Mouse (Mus musculus) intestine, embryonic 14.5 days (tissue): ENCODE data around the gene Map1s. TPM values are rescaled to one million over a fixed set of nuclear protein-coding genes. Genes with fewer than 3 reads are reported as not detected.

Source experiments
- ATAC-seq: fragments of 200-750 bp; cut with Nextera tagmentation; replicated peaks from 2 replicates; pipeline ENCODE4 v1.8.0; 2017; ENCODE audit warnings: low read depth, moderate number of reproducible peaks, moderate TSS enrichment, moderate library complexity; ENCODE audit not compliant: low FRiP score, low TSS enrichment
- DNase-seq: peaks from one replicate; pipeline ENCODE4 v3.0.0-alpha.2; 2018; ENCODE audit warnings: low spot score
- H3K27ac ChIP-seq: fragments of 300-500 bp; sonication (generic); 2 replicates; pipeline ENCODE4 v1.5.1; 2014; ENCODE audit warnings: low read depth, mild to moderate bottlenecking, control low read depth
- H3K27me3 ChIP-seq: fragments of 300-500 bp; sonication (generic); replicated peaks from 2 replicates; pipeline ENCODE4 v1.6.1; 2014; ENCODE audit warnings: low read length, control low read depth; ENCODE audit not compliant: control insufficient read depth, insufficient read depth
- H3K36me3 ChIP-seq: fragments of 300-500 bp; sonication (generic); 2 replicates; pipeline ENCODE4 v1.6.1; 2014; ENCODE audit warnings: low read length, control low read depth; ENCODE audit not compliant: control insufficient read depth, insufficient read depth
- H3K4me1 ChIP-seq: fragments of 300-500 bp; sonication (generic); replicated peaks from 2 replicates; pipeline ENCODE4 v1.6.1; 2014; ENCODE audit warnings: low read length, control low read depth, mixed read lengths; ENCODE audit not compliant: control insufficient read depth, insufficient read depth
- H3K4me2 ChIP-seq: fragments of 300-500 bp; sonication (generic); 2 replicates; pipeline ENCODE4 v1.6.1; 2014; ENCODE audit warnings: low read length
- H3K4me3 ChIP-seq: fragments of 300-500 bp; sonication (generic); 2 replicates; pipeline ENCODE4 v1.5.1; 2014; ENCODE audit warnings: low read depth, low read length, control low read depth, mixed read lengths
- H3K9ac ChIP-seq: fragments of 300-500 bp; sonication (generic); 2 replicates; pipeline ENCODE4 v1.6.1; 2014; ENCODE audit warnings: mild to moderate bottlenecking, low read length
- H3K9me3 ChIP-seq: fragments of 300-500 bp; sonication (generic); 2 replicates; pipeline ENCODE4 v1.6.1; 2016; ENCODE audit warnings: low read length, control low read depth; ENCODE audit not compliant: control insufficient read depth
- WGBS: fragments of 180-500 bp; shearing (Covaris S2); extraction: QIAGEN DNeasy Blood & Tissue Kit; methylation state at CpG from one replicate; pipeline ENCODE4 v1.1.7; 2014; 5-methylcytosine and 5-hydroxymethylcytosine counted together
- polyA plus RNA-seq: library from polyadenylated mRNA; unstranded; fragments of >200 nt; fragmentation: Nextera tagmentation; extraction: Ambion mirVana; gene quantifications from 2 replicates; pipeline ENCODE4 v1.2.1, GENCODE M21; 2014

Map1s gene
- polyA plus RNA-seq, 1 experiment from 2014 or later, result 44.7 TPM

DNA sequence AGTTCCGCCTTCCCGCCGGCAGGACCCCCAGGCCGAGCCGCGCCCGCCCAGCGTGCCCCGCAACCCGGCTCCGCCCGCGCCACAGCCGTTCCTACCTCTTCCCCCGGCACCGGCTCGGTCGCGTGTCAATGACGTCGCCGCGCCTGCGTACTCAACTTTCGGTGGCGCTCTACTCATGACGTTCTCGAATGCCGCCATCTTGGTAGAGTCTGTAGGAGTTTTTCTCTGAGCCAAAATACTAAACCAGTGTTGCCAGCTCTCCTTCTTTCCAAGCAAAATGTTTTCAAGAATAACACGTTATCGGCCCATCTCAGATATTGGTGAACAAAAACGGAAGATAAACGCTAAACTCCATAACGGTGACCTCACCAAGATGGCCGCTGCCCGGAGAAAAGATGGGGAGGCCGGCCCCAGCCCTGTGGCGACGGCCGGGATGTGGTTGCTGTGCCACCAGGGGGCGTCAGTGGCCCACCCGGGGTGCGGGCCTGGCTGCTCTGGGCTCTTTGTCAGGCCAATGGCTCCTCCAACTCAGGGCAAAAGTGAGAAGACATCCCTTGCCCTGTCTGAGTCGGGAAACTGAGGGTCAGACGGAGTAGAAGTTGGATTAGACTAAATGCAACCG lies 32.3 kb upstream of the Map1s start, which contains the start of gene Ccdc124:
TSS of gene Ccdc124 (minus strand) at position 572 of the 622 bp plus-strand sequence.
- Histone ChIP-seq H3K27me3 (no peaks in the 10 kb centered on the region), H3K9ac (peak within 1 kb of the TSS; percentile 78), H3K4me1 (peaks cover 10% of the 10 kb centered on the region), H3K4me2 (peak within 1 kb of the TSS; percentile 94), H3K4me3 (peak within 1 kb of the TSS; percentile 85), H3K36me3 (no peaks in the 10 kb centered on the region), H3K9me3 (no peaks in the 10 kb centered on the region), H3K27ac (peak within 1 kb of the TSS; percentile 88)
- peak; percentile 97 for DNase-seq
- peak; percentile 88 for ATAC-seq
- 1% methylated on average over 46 of the region's 46 CpGs for WGBS

DNA sequence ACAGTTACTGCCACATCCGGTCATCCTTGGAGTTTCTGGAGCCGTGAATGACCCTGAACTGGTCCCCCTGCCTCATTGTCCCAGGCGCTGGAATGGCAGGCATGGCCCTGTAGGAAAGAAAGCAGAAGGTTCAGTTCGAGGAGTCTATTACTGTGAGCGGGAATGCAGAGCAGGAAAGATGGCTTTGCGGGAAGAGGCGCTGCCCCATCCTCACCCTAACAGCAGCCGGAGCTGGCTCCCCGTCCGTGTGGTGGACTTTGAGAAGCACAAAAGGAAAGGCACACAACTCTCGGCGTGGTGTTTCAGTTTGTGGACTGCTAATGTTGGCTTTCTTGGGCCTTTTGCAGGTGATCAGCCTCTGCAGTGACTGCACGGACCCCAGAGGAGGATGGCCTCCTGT lies 31.3 kb upstream of the Map1s start:
- Histone ChIP-seq H3K9ac (no peak overlapping the region), H3K4me1 (peaks cover under 1% of the 10 kb centered on the region), H3K9me3 (no peaks in the 10 kb centered on the region), H3K4me2 (no peak overlapping the region), H3K36me3 (no peaks in the 10 kb centered on the region), H3K4me3 (no peak overlapping the region), H3K27me3 (no peaks in the 10 kb centered on the region), H3K27ac (no peak overlapping the region)
- ATAC-seq, result no peak
- no peak for DNase-seq
- WGBS, result 93% methylated on average over 13 of the region's 13 CpGs

DNA sequence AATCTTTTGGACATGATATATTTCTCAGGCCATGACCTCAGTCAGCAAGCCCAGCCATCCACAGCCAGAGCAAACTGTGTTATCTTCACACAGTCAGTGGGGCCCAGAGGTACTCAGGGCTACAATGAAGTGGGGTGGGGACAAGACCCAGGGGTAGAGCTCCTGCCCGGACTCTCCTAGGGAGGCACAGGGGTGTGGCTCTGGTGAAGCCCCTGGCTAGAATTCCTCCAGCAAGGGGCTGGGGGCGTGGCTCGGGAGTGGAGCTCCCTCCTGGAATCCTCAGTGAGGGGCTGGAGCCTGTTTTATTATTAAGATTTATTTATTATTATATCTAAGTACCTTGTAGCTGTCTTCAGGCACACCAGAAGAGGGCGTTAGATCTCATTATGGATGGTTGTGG lies 29.4 kb upstream of the Map1s start:
- WGBS, result 44% methylated on average over 4 of the region's 4 CpGs
- ATAC-seq (no peak), DNase-seq (no peak)
- no peaks in the 10 kb centered on the region for H3K9me3 ChIP-seq
- H3K4me1 ChIP-seq, result no peaks in the 10 kb centered on the region; the same call in none of the 2 replicates
- no peak overlapping the region for H3K9ac ChIP-seq
- H3K27me3 ChIP-seq, result no peaks in the 10 kb centered on the region
- no peak overlapping the region for H3K4me2 ChIP-seq
- H3K4me3 ChIP-seq, result no peak overlapping the region
- H3K36me3 ChIP-seq, result no peaks in the 10 kb centered on the region
- no peak overlapping the region for H3K27ac ChIP-seq

DNA sequence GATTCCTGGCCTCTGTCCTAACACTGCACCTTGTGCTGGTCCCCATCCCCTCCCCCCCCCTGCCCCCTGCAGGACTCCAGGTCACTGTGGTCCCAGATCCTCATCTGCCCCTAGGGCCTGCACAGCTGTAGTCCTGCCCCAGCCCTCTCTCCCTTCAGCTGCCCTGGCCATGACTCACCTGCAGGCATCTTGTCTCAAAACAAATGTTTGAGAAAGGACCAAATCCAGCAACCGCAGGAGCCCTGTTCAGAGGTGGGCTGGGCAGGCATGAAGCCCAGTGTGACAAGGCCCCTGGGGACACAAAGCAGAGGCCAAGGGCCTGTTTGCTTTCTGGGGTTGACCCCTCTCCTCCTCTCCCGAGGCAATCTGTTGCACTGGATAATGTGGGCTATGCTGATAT lies 27.6 kb upstream of the Map1s start:
- Histone ChIP-seq H3K27ac (no peak overlapping the region), H3K9ac (no peak overlapping the region), H3K4me1 (no peaks in the 10 kb centered on the region), H3K4me2 (no peak overlapping the region), H3K27me3 (no peaks in the 10 kb centered on the region), H3K4me3 (no peak overlapping the region), H3K9me3 (no peaks in the 10 kb centered on the region), H3K36me3 (no peaks in the 10 kb centered on the region)
- WGBS, result 45% methylated on average over 2 of the region's 2 CpGs
- ATAC-seq, result no peak
- no peak for DNase-seq

DNA sequence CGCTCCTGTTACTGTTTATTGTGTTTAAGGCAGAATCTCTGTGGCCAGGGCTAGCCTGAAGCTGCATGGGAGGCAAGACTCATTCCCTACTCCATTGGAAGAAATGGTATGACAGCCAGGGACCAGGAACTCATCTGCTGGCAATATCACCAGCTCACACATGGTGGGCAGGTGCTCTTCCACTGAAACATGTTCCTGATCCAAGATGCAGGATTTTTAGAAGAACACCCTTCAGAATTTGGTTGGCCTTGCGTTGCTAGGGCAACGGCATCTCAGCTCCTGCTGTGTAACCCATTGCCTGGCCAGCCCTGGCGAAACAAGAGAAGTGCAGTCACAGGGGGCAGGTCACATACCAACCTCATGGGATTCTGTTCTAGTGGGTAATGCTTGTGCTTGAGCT lies 26.2 kb upstream of the Map1s start:
- H3K36me3 ChIP-seq, result no peaks in the 10 kb centered on the region
- DNase-seq (no peak), ATAC-seq (no peak)
- no peak overlapping the region for H3K9ac ChIP-seq
- WGBS, result 58% methylated on average over 4 of the region's 4 CpGs
- H3K4me1 ChIP-seq, result no peaks in the 10 kb centered on the region
- no peak overlapping the region for H3K4me3 ChIP-seq
- H3K9me3 ChIP-seq, result no peaks in the 10 kb centered on the region
- no peak overlapping the region for H3K27ac ChIP-seq
- H3K4me2 ChIP-seq, result no peak overlapping the region
- H3K27me3 ChIP-seq, result no peaks in the 10 kb centered on the region

DNA sequence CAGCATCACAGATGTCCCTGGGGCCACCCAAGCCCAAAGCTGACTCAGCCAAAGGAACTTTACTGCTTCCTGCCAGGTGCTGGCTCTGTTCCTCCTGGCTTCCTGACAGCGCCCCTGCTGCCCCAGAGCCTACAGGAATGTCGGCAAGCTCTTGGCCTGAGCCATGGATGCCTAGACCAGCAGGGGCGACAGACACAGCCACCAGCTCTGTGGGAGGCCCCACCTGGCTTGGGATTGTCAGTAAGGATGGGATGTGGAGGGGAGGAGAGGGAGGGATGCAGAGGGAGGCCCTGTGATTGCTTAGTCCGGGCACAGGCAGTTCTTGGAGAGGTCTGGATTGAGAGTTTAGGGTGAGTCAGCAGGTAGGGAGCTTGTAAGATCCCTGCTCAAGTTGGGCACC lies 25.6 kb upstream of the Map1s start:
- Histone ChIP-seq H3K36me3 (no peaks in the 10 kb centered on the region), H3K4me1 (no peaks in the 10 kb centered on the region), H3K9ac (no peak overlapping the region), H3K27ac (peak overlapping the region; percentile 22; the same call in 1 of the 2 replicates), H3K4me2 (no peak overlapping the region), H3K9me3 (no peaks in the 10 kb centered on the region), H3K27me3 (no peaks in the 10 kb centered on the region), H3K4me3 (no peak overlapping the region)
- 8% methylated on average over 4 of the region's 4 CpGs for WGBS
- no peak for DNase-seq
- ATAC-seq, result no peak

DNA sequence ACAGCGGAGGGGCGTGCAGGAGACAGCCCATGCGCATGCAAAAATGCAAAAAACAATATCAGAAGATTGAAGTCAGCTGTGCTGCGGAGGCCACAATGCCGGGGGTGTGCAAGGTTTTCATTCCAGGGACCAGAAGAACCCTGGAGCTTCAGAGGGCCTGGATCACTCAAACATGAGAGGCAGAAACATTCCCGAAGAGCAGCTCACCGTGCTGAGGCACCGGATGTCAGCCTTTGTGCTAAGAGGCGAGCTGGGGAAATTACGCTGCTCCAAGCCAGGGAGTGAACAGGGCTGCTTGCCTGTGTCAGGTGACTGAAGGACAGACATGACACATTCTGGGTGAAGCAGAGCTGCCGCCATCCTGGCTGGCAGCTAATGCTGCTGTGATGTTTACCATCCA lies 25.2 kb upstream of the Map1s start:
- H3K36me3 ChIP-seq, result no peaks in the 10 kb centered on the region
- WGBS, result 27% methylated on average over 11 of the region's 11 CpGs
- H3K4me2 ChIP-seq, result no peak overlapping the region
- no peaks in the 10 kb centered on the region for H3K4me1 ChIP-seq
- H3K9ac ChIP-seq, result no peak overlapping the region
- DNase-seq (no peak), ATAC-seq (no peak)
- no peaks in the 10 kb centered on the region for H3K27me3 ChIP-seq
- H3K4me3 ChIP-seq, result no peak overlapping the region
- no peaks in the 10 kb centered on the region for H3K9me3 ChIP-seq
- peak overlapping the region; percentile 22; the same call in 1 of the 2 replicates for H3K27ac ChIP-seq

DNA sequence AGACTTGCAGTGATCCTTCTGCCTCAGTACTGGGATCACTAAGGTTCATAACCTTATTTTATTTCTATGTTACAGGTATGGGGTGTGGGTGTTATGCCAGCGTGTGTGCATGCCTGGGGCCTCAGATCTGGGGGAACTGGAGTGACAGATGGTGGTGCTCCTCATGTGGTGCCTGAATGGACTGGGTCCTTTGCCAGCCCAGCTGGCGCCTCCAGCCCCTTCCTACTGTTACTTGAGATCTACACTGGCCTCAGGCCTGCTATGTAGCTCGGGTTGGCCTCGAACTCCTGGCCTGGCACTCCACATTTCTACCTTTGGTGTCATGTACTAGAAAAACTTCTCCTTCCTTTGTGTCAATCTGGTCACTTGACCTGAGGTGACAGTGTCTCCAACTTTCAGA lies 21.5 kb upstream of the Map1s start:
- no peak overlapping the region for H3K4me3 ChIP-seq
- H3K27me3 ChIP-seq, result no peaks in the 10 kb centered on the region
- H3K9me3 ChIP-seq, result no peaks in the 10 kb centered on the region
- ATAC-seq (no peak), DNase-seq (no peak)
- no peak overlapping the region for H3K4me2 ChIP-seq
- H3K36me3 ChIP-seq, result no peaks in the 10 kb centered on the region
- H3K27ac ChIP-seq, result no peak overlapping the region
- H3K4me1 ChIP-seq, result no peaks in the 10 kb centered on the region
- WGBS, result 79% methylated on average over 4 of the region's 4 CpGs
- no peak overlapping the region for H3K9ac ChIP-seq

DNA sequence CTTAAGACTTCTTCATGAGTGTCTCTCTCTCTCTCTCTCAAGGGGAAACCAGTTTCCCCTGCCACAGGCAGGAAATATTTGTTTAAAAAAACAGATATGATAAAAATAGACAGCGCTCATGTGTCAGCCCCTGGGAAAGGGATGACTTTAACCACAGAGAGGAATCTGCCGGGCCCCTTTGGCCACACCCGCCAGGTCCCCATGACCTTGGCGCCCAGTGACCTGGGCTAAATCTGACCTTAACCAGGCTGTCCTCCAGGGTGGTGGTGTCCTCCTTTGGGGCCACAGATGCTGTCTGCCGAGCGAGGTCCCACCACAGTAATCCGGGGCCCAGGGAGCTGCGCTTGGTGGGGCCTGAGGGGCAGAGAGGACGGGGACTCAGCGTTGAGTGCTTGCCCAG lies 21.0 kb upstream of the Map1s start:
- Histone ChIP-seq H3K27ac (no peak overlapping the region), H3K36me3 (no peaks in the 10 kb centered on the region), H3K9me3 (no peaks in the 10 kb centered on the region), H3K27me3 (no peaks in the 10 kb centered on the region), H3K4me3 (no peak overlapping the region), H3K9ac (no peak overlapping the region), H3K4me2 (no peak overlapping the region), H3K4me1 (no peaks in the 10 kb centered on the region)
- no peak for ATAC-seq
- no peak for DNase-seq
- 78% methylated on average over 10 of the region's 10 CpGs for WGBS
